In the genomic region with DNA sequence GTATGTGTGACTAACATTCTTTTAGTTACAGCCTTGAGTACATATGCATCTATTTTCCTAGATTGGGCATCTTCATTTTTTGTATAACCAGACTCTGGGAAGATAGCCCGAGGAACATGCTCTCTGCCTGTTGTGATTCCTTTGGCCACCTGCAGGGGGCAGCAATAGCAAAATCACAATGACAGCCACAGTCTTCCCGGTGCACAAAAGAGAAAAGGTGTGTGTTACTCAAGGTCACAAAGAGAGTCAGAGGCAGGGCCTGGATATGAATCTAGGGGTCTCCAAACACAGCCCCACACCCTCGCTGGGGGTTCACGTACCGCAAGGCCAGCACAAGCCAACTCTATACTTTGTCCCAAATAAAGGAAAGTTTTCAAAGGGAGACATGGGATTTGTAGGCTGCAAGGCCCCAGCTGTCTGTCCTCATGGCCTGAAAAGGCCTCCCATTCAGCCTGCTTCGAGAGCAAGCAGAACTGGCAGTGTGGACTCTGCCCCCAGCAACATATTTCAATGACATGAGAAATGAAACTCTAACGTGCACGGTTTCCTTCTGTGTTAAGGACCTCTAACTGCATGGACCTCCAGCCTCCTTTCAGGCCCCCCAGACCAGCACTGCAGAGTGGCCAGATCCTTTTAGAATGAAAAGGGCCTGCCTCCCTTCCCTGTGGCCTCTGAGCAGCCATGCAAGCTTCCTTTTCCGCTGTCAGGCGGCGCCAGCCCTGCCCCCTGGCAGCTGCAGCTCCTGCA, we compare ENCODE assay signal across 8 mouse cellular contexts. TPM values are rescaled to one million over a fixed set of nuclear protein-coding genes. Genes with fewer than 3 reads are reported as not detected.
DNase-seq lines count a peak whose midpoint lies in the region; ATAC-seq and TF ChIP-seq lines count a peak whose summit lies in the region.

No protein-coding gene starts in this region.

- no peak overlapping the region; the same call in 1 of the 2 replicates for H3K4me3 ChIP-seq in E14TG2a.4 (replicated peaks; ENCODE audit: low read length)
- no peak overlapping the region for H3K4me3 ChIP-seq in lung, embryonic 14.5 days (ENCODE audit: low read depth, low read length)
- no peak overlapping the region for H3K4me3 ChIP-seq in olfactory bulb, adult 2 months (ENCODE audit: insufficient read depth, low read depth, low read length)

- WGBS in lung, embryonic 14.5 days, result 30% methylated on average over 11 of the region's 11 CpGs
- WGBS in olfactory bulb, adult 2 months, result 60% methylated on average over 11 of the region's 11 CpGs

- H3K4me2 ChIP-seq in lung, embryonic 14.5 days, result no peak overlapping the region

- intact Hi-C loops in gastrocnemius, postnatal 14 days (cut with DNase I; ENCODE audit: low total_unique reads), result no loop called here

- DNase-seq in 3T3-L1 (ENCODE audit: low read depth, low spot score), result peak; percentile 75
- peak; percentile 69 to 72 for DNase-seq in cerebellum, postnatal 25 days
- peak; percentile 36 for DNase-seq in gastrocnemius, postnatal 14 days
- DNase-seq in kidney, adult 8-10 months, result peak; percentile 36 to 63
- peak; percentile 70 for DNase-seq in lung, embryonic 14.5 days
- DNase-seq in thymus, postnatal 14 days, result peak; percentile 88

- H3K9ac ChIP-seq in lung, embryonic 14.5 days, result no peak overlapping the region

- TF ChIP-seq POLR2A in olfactory bulb, adult 2 months (IDR thresholded peaks at IDR 0.05; ENCODE audit: insufficient read depth, low read depth, low read length), result no peak

- no peaks in the 10 kb centered on the region for H3K27me3 ChIP-seq in E14TG2a.4 (ENCODE audit: insufficient read depth, low read length)
- no peaks in the 10 kb centered on the region for H3K27me3 ChIP-seq in lung, embryonic 14.5 days (ENCODE audit: insufficient read depth, low read length)

- H3K9me3 ChIP-seq in E14TG2a.4 (ENCODE audit: low read length), result no peaks in the 10 kb centered on the region
- H3K9me3 ChIP-seq in lung, embryonic 14.5 days (ENCODE audit: low read depth, low read length), result no peaks in the 10 kb centered on the region

- H3K4me1 ChIP-seq in E14TG2a.4 (replicated peaks; ENCODE audit: low read depth, low read length), result peaks cover 71% of the 10 kb centered on the region
- H3K4me1 ChIP-seq in lung, embryonic 14.5 days (ENCODE audit: insufficient read depth), result peaks cover 3% of the 10 kb centered on the region; the same call in 1 of the 2 replicates
- H3K4me1 ChIP-seq in olfactory bulb, adult 2 months (ENCODE audit: control insufficient read depth, insufficient read depth, low read length), result peaks cover 2% of the 10 kb centered on the region

- no peaks in the 10 kb centered on the region for H3K36me3 ChIP-seq in E14TG2a.4 (ENCODE audit: insufficient read depth, low read length)
- no peaks in the 10 kb centered on the region for H3K36me3 ChIP-seq in lung, embryonic 14.5 days (ENCODE audit: insufficient read depth)

- ATAC-seq in lung, embryonic 14.5 days (ENCODE audit: insufficient read depth), result peak; percentile 28; the same call in 1 of the 2 replicates

- TF ChIP-seq CTCF in E14TG2a.4 (conservative IDR thresholded peaks at IDR 0.05; ENCODE audit: low read length), result peak; percentile 99
- peak; percentile 88 for TF ChIP-seq CTCF in lung, embryonic 14.5 days (IDR thresholded peaks at IDR 0.05; ENCODE audit: low read depth)
- peak; percentile 49; the same call in 1 of the 2 replicates for TF ChIP-seq CTCF in olfactory bulb, adult 2 months (IDR thresholded peaks at IDR 0.05; ENCODE audit: insufficient read depth, low read depth, low read length)

- H3K27ac ChIP-seq in lung, embryonic 14.5 days (ENCODE audit: low read depth), result no peak overlapping the region
- H3K27ac ChIP-seq in olfactory bulb, adult 2 months (ENCODE audit: insufficient read depth, low read depth, low read length), result no peak overlapping the region

RNA-seq across cellular contexts. Expression of a gene that starts 15.5 kb away (rescaled TPM):
- 1 to 10 TPM; 1.7 to 2.0 TPM for total RNA-seq in gastrocnemius, postnatal 14 days (2021)
- polyA plus RNA-seq in lung, embryonic 14.5 days (2014; fragmentation: Nextera tagmentation; extraction: Ambion mirVana), result 4.5 and 4.7 TPM in 2 replicates
- polyA plus RNA-seq in olfactory bulb, adult 2 months (2012; ENCODE audit: insufficient read depth, insufficient read length, low replicate concordance, missing spikeins), result not detected in 2 replicates

Comparison
In these comparisons a context has a peak if more than half of its experiments do, and no peak if none do; other contexts are left out.
1. DNase-seq: peak in every context shown above with its lines; median percentile 88 in thymus, postnatal 14 days; 75 in 3T3-L1; 70 in cerebellum, postnatal 25 days; 70 in lung, embryonic 14.5 days; 50 in kidney, adult 8-10 months; 36 in gastrocnemius, postnatal 14 days.
2. CTCF ChIP-seq: peak in every context shown above with its lines; median percentile 99 in E14TG2a.4; 88 in lung, embryonic 14.5 days; 49 in olfactory bulb, adult 2 months.